Mouse (Mus musculus) bone marrow, adult 2 months (tissue): ENCODE data around the gene Olfr675.

Experiments used
- CTCF ChIP-seq: fragments of 200-500 bp; IDR thresholded peaks from 2 replicates; pipeline ENCODE4 v1.5.1; 2011; ENCODE audit warnings: low read length, control low read depth; ENCODE audit not compliant: control insufficient read depth, insufficient read depth
- POLR2A ChIP-seq: fragments of 200-500 bp; IDR thresholded peaks from 2 replicates; pipeline ENCODE4 v1.6.1; 2011; ENCODE audit warnings: low read depth, mild to moderate bottlenecking, control low read depth, low read length, borderline replicate concordance; ENCODE audit not compliant: control insufficient read depth

DNA sequence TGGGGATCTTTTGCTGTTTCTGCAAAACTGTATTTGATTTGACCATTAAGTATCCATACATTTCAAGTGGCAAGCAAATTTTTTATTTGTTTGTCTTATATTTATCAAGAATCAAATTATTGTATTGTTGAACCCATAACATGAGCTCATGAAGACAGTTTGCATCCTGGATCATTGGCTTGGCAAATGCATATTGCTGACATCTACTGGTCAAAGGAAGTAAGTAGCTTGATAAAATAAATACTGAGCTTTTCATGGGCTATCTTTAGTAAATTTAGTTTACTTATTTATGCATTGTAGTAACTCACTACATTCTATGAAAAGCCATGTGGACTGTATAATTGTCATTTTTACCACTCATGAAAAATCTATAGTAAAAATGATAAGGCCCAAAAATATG is 30.7 kb upstream of the Olfr675 start:
- TF ChIP-seq POLR2A, result no peak
- TF ChIP-seq CTCF, result no peak
